Mouse (Mus musculus) liver, adult 2 months (tissue): ENCODE data around the gene Olfr523.

Experiments
- CTCF ChIP-seq: fragments of 200-500 bp; IDR thresholded peaks from 2 replicates; pipeline ENCODE4 v1.5.1; 2011; ENCODE audit warnings: low read depth, low read length, control low read depth
- POLR2A ChIP-seq: fragments of 200-500 bp; IDR thresholded peaks from 2 replicates; pipeline ENCODE4 v1.6.1; 2011; ENCODE audit warnings: low read length, control low read depth; ENCODE audit not compliant: insufficient read depth; ENCODE audit errors: extremely low read depth

- no peak for TF ChIP-seq CTCF
- no peak for TF ChIP-seq POLR2A
Observed at GRCm38 (mm10) chr7:140196002-140196401, 23.0 kb downstream of the Olfr523 start.
